Mouse (Mus musculus): ENCODE measurements around the gene Spock1.

Spock1 gene

DNA sequence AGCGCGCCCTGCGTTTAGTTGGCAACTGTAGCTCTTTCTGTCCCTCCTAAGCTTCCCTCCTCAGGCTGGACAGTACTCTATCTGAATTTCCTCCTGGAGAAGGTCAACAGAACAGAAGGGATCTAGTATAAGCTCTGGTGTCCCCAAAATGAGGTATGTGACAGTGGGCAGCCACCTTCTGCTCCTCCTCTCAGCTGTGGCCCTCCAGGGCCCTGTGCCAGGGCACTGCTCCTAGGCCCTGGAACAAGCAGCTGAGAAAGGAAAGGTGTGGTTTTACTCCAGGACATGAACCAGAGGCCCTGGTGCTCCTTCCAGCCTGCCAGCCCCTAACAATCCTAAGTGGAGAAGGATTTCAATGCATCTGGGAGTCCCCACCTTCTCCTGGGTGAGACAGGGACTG lies 51.1 kb downstream of the Spock1 start:
- no peak for DNase-seq

- DNase-seq = no peak
Observed at GRCm38 (mm10) chr13:57856311-57856853, 51.8 kb downstream of the Spock1 start.

DNA sequence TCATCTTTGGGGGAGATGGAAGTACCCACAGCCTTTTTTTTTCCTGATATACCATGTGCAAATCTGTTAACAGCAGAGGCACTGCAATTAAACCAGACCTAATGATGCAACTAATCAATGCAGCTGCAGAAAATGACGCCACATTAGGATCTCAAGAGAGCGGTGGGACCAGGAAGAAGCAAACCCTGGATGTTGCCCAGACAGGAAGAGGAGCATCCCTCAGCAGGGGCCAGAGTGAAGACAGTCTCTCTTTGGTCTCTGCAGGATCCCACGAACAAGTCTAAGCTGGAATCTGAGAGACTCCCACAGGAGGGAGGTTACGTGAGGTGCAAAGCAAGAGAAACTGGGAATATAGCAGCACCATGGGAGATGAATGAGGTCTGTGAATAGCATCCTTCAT lies 52.4 kb downstream of the Spock1 start:
- DNase-seq = no peak

DNA sequence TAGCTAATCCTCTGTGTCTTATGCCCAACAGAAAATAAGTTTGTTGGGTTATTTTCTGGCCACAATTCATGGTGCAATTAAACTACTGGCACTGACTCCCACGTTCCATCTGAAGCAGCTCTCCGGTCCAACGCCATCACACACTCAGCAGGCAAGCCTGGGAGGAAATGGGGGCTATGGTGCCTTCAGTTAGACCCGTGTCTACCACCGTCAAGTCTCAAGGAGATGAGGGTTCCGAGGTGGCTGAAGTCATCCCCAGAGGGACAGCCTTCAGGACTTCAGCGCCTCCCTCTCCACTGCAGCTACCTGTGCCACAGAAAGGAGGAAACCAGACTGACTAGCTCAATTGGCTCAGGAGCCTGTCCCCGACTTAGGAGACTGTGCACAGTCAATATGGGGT lies 53.7 kb downstream of the Spock1 start:
- DNase-seq = no peak

GRCm38 (mm10) chr13:57853621-57854020 lies 54.5 kb downstream of the Spock1 start:
- DNase-seq = no peak

DNA sequence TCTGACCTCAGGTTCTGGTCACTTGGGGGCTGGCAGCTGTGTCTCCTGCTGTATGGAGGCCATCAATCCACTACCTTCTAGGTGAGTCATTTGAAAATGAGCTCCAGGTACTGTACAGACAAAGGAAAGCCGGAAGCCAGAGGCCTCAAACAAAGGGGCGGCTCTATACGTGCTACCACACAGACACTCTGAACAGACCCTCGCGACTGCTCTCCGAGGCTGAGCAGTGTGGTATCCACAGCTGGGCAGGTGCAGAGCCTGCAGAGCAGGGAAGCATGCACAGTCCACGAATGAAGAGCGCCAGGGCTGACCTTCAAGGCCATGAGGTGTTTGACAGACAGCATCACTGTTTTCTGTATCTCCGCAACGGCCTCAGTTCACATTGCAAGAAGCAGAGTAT lies 55.0 kb downstream of the Spock1 start:
- DNase-seq = no peak

DNA sequence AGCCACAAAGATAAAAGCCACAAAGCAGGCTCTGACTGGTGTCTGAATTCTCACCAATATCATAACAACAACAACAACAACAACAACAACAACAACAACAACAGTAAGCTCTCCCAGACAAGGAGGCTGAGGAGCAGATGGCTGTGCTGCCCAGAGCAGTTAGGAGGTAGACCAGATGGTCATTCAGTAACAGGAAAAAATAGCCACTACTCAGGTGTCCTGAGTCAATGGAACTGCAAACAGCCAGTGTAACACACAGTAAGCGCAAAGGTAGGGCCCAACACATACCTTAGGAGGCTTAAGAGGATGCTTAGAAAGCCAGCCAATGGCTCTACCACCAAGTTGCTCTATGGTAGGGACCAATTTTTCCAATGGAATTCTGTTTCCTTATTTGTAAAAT lies 59.2 kb downstream of the Spock1 start:
- no peak for DNase-seq

- no peak for DNase-seq
Observed at GRCm38 (mm10) chr13:57847101-57847500, 61.0 kb downstream of the Spock1 start.

GRCm38 (mm10) chr13:57846468-57846867 lies 61.7 kb downstream of the Spock1 start:
- DNase-seq = no peak

DNA sequence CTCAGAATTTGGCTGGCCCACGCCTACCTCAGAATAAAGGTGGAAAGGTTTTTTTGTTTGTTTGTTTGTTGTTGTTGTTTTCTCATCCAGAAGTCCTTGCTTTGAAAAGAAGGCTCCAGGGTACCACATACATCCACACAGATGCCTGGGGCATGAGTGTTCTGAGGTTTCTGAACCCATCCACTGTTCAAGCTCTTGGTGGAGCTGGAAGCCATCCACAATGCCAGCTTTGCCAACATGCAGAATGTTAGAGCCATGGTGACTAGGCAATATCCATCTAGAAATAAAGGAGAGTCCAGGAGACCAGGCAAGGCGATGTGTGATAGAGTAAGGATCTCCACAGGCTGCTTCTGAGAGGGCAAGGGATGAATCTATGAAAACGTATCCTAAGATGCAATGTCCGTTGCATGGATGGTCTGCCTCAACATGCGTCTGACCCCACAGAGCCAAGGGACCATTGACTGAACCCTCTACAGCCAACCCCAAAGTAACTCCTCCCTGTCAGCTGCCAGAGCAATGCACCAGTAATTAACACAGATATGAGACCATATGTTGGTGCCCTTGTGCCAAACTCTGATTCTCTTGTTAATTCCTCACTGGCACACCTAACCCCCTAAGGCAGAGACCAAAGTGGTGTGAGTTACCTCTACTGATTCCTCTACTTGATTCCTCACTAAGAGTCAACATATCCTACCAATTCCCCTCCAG lies 66.8 kb downstream of the Spock1 start:
- DNase-seq = no peak

GRCm38 (mm10) chr13:57837691-57838437 lies 70.3 kb downstream of the Spock1 start:
- DNase-seq = no peak

DNA sequence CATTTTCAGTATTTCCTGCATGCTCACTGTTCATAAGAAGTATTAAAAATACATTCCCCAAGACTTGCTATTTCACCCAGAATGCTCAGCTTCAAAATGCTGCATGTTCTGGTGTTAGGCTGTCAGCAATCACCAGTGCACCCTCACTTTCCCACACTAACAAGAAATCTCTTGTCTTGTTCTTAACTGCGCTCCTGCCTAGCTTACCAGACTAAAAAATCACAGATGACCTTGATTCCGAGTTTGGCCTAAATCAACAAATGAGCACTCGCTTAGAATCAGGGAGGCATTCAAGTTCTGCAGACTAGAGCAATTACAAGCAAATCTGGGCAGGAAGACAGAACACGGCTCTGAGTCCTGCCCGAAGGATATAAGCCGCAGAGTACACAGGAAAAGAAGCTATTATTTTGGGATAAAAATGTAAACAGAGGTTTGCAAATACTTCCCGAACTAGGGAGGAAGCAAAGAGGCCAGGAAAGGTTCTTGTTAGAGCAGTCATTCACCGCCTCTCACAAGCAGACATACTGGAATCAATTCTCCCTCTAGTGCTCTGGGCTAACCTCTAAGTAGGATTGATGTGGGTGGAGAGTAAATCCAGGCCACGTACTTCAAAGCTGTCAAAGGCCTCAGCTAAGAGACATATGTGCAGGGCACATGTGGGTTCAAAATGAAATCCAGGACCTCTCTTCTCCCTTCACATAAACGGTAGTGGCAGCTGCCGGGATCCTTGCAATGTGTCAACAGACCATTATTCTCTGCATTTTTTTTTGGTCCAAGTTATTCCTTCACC lies 76.6 kb downstream of the Spock1 start:
- DNase-seq = no peak

DNA sequence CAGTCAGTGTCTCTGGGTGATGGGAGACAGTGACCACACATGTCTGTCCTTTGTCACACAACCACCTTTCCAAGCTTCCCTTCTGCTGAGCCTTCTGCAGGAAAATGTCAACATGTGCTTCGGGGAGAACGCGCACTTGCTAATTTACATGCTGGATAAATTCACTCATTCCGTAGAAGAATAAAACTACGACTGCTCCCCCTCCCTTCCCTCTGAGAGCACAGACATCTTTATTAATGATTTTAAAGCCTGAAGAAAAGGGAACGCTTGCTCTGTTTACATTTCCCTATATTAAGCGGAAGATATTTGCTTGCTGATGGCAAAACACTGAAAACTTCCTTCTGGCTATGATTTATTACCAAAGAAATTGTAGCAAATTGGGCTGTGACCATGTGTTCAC lies 77.2 kb downstream of the Spock1 start:
- no peak for DNase-seq

- DNase-seq = no peak
Observed at GRCm38 (mm10) chr13:57830091-57830490, 78.0 kb downstream of the Spock1 start.

GRCm38 (mm10) chr13:57816276-57816675 lies 91.9 kb downstream of the Spock1 start:
- DNase-seq = no peak

- DNase-seq = no peak
Observed at GRCm38 (mm10) chr13:57812643-57813042, 95.5 kb downstream of the Spock1 start.

- DNase-seq = no peak
Observed at GRCm38 (mm10) chr13:57811253-57811652, 96.9 kb downstream of the Spock1 start.

- DNase-seq = no peak
Observed at GRCm38 (mm10) chr13:57810816-57811215, 97.3 kb downstream of the Spock1 start.

GRCm38 (mm10) chr13:57810083-57810482 lies 98.0 kb downstream of the Spock1 start:
- DNase-seq = no peak

DNA sequence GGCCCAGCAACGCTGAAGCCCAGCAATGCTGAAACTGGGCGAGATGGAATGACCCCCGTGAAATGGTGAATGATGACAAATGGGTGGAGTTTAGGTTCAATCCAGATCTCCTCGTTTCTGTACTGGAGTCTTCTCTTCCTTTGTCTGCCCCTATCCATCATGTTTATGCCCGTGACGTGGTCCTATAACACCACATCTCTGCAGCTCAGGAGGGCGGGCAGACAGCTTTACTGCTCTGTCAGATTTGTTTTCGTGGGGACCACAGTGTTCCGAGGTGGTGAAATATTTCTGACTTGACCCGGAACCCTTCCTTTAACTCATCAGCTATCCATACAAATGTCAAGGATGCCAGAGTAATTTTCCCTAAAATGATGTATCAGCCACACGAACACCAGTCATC lies 98.5 kb downstream of the Spock1 start:
- DNase-seq = no peak

GRCm38 (mm10) chr13:57806816-57807215 lies 101.3 kb downstream of the Spock1 start:
- no peak for DNase-seq

GRCm38 (mm10) chr13:57806301-57806700 lies 101.8 kb downstream of the Spock1 start:
- DNase-seq = no peak

DNA sequence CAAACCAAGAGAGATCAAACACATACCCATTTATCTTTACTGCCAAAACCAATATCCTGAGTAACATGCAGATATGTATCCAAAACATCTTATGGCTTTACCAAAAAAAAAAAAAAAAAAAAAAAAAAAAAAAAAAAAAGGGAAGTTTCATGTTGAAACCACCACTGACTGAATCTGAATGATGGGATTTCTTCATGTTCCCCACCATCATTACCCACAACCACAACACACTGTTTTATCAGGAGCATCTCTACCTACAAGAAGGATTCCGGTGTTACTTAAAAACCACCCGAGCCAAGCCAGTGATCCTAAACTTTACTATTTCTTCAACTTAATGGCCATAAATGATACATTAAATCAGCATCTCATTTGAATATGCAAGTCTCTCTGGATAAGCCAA lies 109.5 kb downstream of the Spock1 start:
- no peak for DNase-seq
